Mouse (Mus musculus): Measurements from ENCODE around the gene Elmo2. TPM values are rescaled to one million over a fixed set of nuclear protein-coding genes. Genes with fewer than 3 reads are reported as not detected.

Gene Elmo2
- polyA plus RNA-seq, 1 experiment, result 56.3 TPM

DNA sequence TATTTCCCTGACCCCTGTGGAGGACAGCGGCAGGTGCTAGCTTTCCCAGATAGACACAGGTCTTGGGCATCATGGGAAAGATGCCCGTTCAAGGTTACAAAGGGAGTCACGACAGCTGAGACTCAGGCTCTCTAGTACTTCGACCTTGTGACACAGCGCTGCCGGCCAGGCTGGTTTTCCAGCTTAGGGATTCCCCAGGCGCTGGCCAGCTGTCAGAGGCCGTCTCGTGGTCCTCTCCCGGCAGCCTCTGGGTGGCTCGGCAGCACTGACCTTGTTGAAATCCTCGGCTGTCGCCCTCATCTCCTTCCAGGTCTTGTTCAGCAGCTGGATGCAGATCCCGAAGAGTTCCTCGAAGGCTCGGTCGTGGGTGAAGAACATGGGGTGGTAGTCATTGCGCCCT, 29.7 kb downstream of the Elmo2 start:
- DNase-seq, result peak; percentile 85

DNA sequence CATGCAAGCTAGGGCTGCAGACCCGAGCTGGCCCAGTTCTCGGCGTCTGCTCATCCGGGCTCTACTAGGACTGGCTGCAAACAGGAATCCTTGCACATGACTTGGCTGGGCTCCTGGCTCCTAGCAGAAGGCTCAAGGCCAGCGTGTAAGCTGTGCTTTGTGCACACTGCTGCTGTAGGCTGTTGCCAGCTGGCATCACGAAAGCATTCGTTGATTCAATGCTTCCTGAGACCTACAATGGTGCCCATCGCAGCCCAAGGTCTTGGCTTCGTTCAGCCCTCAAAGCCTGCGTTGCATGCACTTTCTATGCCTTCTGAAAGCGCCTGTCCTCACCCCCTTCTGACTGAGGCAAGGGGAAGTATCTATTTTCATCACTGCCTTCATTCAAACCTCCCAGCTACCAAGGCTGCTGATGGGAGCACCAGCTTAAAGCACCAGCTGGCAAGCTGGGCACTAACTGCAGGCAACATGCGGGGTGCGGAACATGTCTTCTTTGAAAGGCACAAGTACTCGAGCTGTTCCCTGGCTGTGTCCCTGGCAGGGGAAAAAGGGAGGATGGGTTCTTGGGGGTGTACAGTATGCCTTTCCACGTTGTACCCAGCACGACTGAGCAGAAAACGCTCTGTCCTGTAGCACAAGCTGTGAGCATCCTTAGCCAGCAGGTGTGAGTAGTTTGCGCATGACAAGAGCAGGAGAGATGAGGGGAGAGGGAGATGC, 37.8 kb downstream of the Elmo2 start:
- Histone ChIP-seq H3K27ac (ENCODE audit: insufficient read depth, low read depth, low read length) (peak overlapping the region; percentile 8; the same call in 1 of the 2 replicates), H3K36me3 (ENCODE audit: control insufficient read depth, insufficient read depth, low read length) (no peaks in the 10 kb centered on the region; the same call in 1 of the 2 replicates), H3K4me3 (ENCODE audit: insufficient read depth, low read depth, low read length) (peak overlapping the region; percentile 2; the same call in 1 of the 2 replicates), H3K27me3 (replicated peaks; ENCODE audit: control insufficient read depth, insufficient read depth, low read length) (no peaks in the 10 kb centered on the region), H3K4me1 (ENCODE audit: control insufficient read depth, insufficient read depth, low read length) (peaks cover 11% of the 10 kb centered on the region)
- DNase-seq, result peak; percentile 89
- WGBS, result 41% methylated on average over 18 of the region's 18 CpGs
- no peak for TF ChIP-seq POLR2A (IDR thresholded peaks at IDR 0.05; ENCODE audit: low read depth, low read length)
- no peak for TF ChIP-seq CTCF (conservative IDR thresholded peaks at IDR 0.05; ENCODE audit: insufficient read depth, insufficient read length, low read depth, low read length)

More for the DNA sequence above, 29.7 kb downstream of the Elmo2 start:
- no peak overlapping the region for H3K27ac ChIP-seq (ENCODE audit: insufficient read depth, low read depth, low read length)
- no peaks in the 10 kb centered on the region; the same call in 1 of the 2 replicates for H3K36me3 ChIP-seq (ENCODE audit: control insufficient read depth, insufficient read depth, low read length)
- no peaks in the 10 kb centered on the region for H3K27me3 ChIP-seq (replicated peaks; ENCODE audit: control insufficient read depth, insufficient read depth, low read length)
- H3K4me3 ChIP-seq (ENCODE audit: insufficient read depth, low read depth, low read length), result no peak overlapping the region
- TF ChIP-seq CTCF (conservative IDR thresholded peaks at IDR 0.05; ENCODE audit: insufficient read depth, insufficient read length, low read depth, low read length) (no peak), POLR2A (IDR thresholded peaks at IDR 0.05; ENCODE audit: low read depth, low read length) (no peak)
- H3K4me1 ChIP-seq (ENCODE audit: control insufficient read depth, insufficient read depth, low read length), result peaks cover 15% of the 10 kb centered on the region; the same call in 1 of the 2 replicates
- 61% methylated on average over 18 of the region's 18 CpGs for WGBS

DNA sequence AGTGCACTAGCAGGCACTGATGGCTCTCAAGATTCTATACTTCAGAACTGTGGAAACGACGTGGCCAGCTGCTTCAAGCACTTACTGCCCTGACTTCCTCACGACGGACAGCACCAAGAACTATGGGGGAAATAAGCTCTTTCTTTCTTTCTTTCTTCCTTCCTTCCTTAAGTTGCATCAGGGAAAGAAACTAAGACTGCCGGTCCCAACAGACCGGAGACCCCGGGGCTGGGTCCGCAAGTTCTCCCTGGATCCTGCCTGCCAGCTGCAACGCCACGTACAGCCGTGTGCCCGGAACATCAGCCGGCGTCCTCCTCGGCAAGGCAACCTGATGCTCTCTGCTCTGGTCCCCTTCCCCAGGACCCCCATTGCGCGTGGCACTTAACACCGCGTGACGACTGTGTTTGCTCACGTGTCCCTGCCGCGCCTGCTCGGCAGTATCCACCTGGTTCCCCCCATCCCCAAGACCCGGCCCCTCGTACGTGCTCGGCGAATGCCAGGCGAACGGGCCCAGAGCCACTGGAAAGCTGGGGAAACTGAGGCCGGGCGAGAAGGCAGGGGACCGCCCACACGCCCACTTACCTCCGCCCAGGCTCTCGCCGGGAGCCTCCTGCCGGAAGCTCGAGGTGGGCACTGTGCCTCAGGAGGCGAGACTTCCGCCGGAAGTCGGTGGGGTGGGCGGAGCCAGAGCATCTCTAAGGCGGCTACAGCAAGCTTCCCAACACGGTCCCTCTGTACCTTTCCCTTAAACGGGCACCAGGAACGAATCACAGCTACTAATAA, 38.9 kb downstream of the Elmo2 start, which contains the start of gene Slc35c2:
Slc35c2 (minus strand) TSS at position 668 of the 783 bp plus-strand sequence.
- Histone ChIP-seq H3K27me3 (replicated peaks; ENCODE audit: control insufficient read depth, insufficient read depth, low read length) (no peaks in the 10 kb centered on the region), H3K4me1 (ENCODE audit: control insufficient read depth, insufficient read depth, low read length) (peaks cover 14% of the 10 kb centered on the region), H3K36me3 (ENCODE audit: control insufficient read depth, insufficient read depth, low read length) (no peaks in the 10 kb centered on the region; the same call in 1 of the 2 replicates), H3K4me3 (ENCODE audit: insufficient read depth, low read depth, low read length) (peak within 1 kb of the TSS; percentile 77), H3K27ac (ENCODE audit: insufficient read depth, low read depth, low read length) (peak within 1 kb of the TSS; percentile 8; the same call in 1 of the 2 replicates)
- TF ChIP-seq POLR2A (IDR thresholded peaks at IDR 0.05; ENCODE audit: low read depth, low read length) (no peak), CTCF (conservative IDR thresholded peaks at IDR 0.05; ENCODE audit: insufficient read depth, insufficient read length, low read depth, low read length) (peak; percentile 18; the same call in 1 of the 2 replicates)
- DNase-seq, result peak; percentile 95
- WGBS, result under 1% methylated on average over 49 of the region's 49 CpGs

DNA sequence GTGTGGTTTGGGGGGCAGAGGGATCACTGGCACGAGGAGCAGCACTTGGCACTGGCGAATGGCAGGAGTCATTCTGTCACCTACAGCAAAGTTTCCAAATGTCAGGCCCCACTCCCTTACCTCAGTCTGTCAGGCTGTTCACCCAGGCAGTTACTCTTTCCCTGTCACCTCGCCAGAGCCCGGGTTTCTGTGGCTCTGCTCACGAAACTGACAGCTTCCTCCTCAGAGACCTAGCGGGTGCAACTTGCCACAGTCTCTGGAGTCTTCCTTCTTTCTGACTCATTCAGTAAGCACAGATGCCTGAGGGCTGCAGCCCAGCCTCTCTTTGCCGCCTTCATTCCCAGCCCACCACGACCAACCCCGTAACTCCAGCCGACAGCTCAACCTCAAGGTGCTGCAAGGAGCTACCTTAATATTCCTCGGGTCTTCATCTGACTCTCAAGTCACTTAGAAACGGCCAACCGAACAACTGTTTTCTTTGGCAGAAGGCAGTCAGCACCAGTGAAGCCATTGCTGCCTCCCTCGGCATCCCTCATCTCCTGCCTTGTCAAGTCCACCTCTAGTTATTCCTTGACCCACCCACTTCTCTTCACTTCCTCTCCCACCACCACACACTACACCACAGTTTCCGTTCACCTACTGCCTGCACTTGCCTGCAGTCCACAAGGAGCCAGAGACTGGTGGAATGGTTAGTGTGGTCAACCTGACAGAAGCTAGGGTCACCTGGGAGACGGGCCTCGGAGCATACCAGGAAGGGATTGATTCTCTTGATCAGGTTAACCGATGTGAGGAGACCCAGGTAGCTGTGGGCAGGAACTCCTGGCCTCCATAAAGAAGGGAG, 39.7 kb downstream of the Elmo2 start:
- WGBS, result 45% methylated on average over 18 of the region's 18 CpGs
- Histone ChIP-seq H3K27ac (ENCODE audit: insufficient read depth, low read depth, low read length) (no peak overlapping the region), H3K4me1 (ENCODE audit: control insufficient read depth, insufficient read depth, low read length) (peaks cover 14% of the 10 kb centered on the region), H3K4me3 (ENCODE audit: insufficient read depth, low read depth, low read length) (peak overlapping the region; percentile 77), H3K36me3 (ENCODE audit: control insufficient read depth, insufficient read depth, low read length) (no peaks in the 10 kb centered on the region; the same call in 1 of the 2 replicates), H3K27me3 (replicated peaks; ENCODE audit: control insufficient read depth, insufficient read depth, low read length) (no peaks in the 10 kb centered on the region)
- TF ChIP-seq POLR2A (IDR thresholded peaks at IDR 0.05; ENCODE audit: low read depth, low read length) (no peak), CTCF (conservative IDR thresholded peaks at IDR 0.05; ENCODE audit: insufficient read depth, insufficient read length, low read depth, low read length) (no peak)
- no peak for DNase-seq

DNA sequence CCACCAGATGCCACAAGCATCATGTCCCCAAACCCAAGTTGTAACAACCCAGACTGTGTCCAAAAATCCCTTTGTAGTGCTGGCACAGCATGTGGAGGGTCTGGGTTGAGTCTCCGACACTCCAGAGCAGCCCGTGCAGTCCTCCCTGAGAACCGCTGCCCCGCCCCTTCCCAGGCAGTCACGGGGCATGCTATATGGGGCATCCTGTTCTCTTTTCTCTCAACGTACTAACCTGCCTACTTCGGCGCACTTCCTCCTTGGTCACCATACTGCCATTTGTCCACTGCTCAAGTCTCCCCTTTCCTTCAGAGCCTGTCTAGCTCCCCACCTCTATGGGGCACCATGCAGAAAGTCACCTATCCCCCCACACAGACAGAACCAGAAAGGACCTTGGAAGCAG, 40.7 kb downstream of the Elmo2 start:
- H3K4me1 ChIP-seq (ENCODE audit: control insufficient read depth, insufficient read depth, low read length), result peaks cover 14% of the 10 kb centered on the region
- 86% methylated on average over 8 of the region's 8 CpGs for WGBS
- no peak for DNase-seq
- no peak overlapping the region for H3K27ac ChIP-seq (ENCODE audit: insufficient read depth, low read depth, low read length)
- no peak for TF ChIP-seq POLR2A (IDR thresholded peaks at IDR 0.05; ENCODE audit: low read depth, low read length)
- TF ChIP-seq CTCF (conservative IDR thresholded peaks at IDR 0.05; ENCODE audit: insufficient read depth, insufficient read length, low read depth, low read length), result no peak
- no peak overlapping the region for H3K4me3 ChIP-seq (ENCODE audit: insufficient read depth, low read depth, low read length)
- H3K27me3 ChIP-seq (replicated peaks; ENCODE audit: control insufficient read depth, insufficient read depth, low read length), result no peaks in the 10 kb centered on the region
- no peaks in the 10 kb centered on the region for H3K36me3 ChIP-seq (ENCODE audit: control insufficient read depth, insufficient read depth, low read length)

DNA sequence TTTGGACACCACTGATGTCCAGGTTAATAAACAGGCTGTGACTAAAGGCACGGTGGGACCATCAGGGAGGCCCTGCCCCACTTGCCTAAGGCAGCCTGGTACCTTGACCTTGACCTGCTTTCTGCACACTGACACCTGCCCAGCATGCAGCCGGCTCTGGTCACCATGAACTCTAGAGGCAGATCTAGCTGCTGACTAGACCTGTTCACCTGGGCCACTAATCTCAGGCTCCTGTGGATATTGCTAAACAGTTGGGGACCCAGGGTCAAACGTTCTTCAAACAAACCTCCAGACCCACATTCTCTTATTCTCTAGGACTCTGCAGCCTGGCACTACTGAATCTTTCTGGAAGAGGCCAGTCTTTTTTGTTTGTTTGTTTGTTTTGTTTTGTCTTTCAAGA, 41.2 kb downstream of the Elmo2 start:
- Histone ChIP-seq H3K27ac (ENCODE audit: insufficient read depth, low read depth, low read length) (no peak overlapping the region), H3K4me3 (ENCODE audit: insufficient read depth, low read depth, low read length) (no peak overlapping the region), H3K27me3 (replicated peaks; ENCODE audit: control insufficient read depth, insufficient read depth, low read length) (no peaks in the 10 kb centered on the region), H3K36me3 (ENCODE audit: control insufficient read depth, insufficient read depth, low read length) (no peaks in the 10 kb centered on the region), H3K4me1 (ENCODE audit: control insufficient read depth, insufficient read depth, low read length) (peaks cover 14% of the 10 kb centered on the region)
- TF ChIP-seq POLR2A (IDR thresholded peaks at IDR 0.05; ENCODE audit: low read depth, low read length) (no peak), CTCF (conservative IDR thresholded peaks at IDR 0.05; ENCODE audit: insufficient read depth, insufficient read length, low read depth, low read length) (no peak)
- no peak for DNase-seq
- 52% methylated on average over 3 of the region's 3 CpGs for WGBS
